Mouse (Mus musculus) spleen, adult 2 months (tissue): Measurements from ENCODE around the gene Gm4869. TPM values are rescaled to one million over a fixed set of nuclear protein-coding genes. Genes with fewer than 3 reads are reported as not detected.

Experiments
- DNase-seq, 2 experiments: peaks; one replicate each; pipeline versions ENCODE4 v3.0.0 to v3.0.0-alpha.2; 2012 to 2021; ENCODE audit warnings: low spot score in 2 of 2, low read depth in 1 of 2
- H3K27ac ChIP-seq: fragments of 200-500 bp; 2 replicates; pipeline ENCODE4 v1.5.1; 2012; ENCODE audit warnings: low read length, inconsistent platforms; ENCODE audit not compliant: insufficient read depth
- H3K27me3 ChIP-seq: fragments of 200-500 bp; 2 replicates; pipeline ENCODE4 v1.6.1; 2012; ENCODE audit warnings: mild to moderate bottlenecking, moderate library complexity, low read length, inconsistent platforms; ENCODE audit not compliant: control insufficient read depth, insufficient read depth
- H3K36me3 ChIP-seq: fragments of 200-500 bp; 2 replicates; pipeline ENCODE4 v1.6.1; 2012; ENCODE audit warnings: mild to moderate bottlenecking, low read length, inconsistent platforms; ENCODE audit not compliant: control insufficient read depth, insufficient read depth
- H3K4me1 ChIP-seq: fragments of 200-500 bp; 2 replicates; pipeline ENCODE4 v1.6.1; 2011; ENCODE audit warnings: inconsistent platforms; ENCODE audit not compliant: control insufficient read depth, insufficient read depth, insufficient read length
- H3K4me3 ChIP-seq: fragments of 200-500 bp; 2 replicates; pipeline ENCODE4 v1.5.1; 2011; ENCODE audit warnings: mild to moderate bottlenecking, inconsistent platforms; ENCODE audit not compliant: insufficient read depth, insufficient read length; ENCODE audit errors: extremely low read depth
- CTCF ChIP-seq: fragments of 200-500 bp; IDR thresholded peaks from 2 replicates; pipeline ENCODE4 v1.5.1; 2011; ENCODE audit warnings: mild to moderate bottlenecking, inconsistent platforms; ENCODE audit not compliant: insufficient read depth, insufficient read length, insufficient replicate concordance; ENCODE audit errors: extremely low read depth
- POLR2A ChIP-seq: fragments of 200-500 bp; IDR thresholded peaks from 2 replicates; pipeline ENCODE4 v1.6.1; 2011; ENCODE audit warnings: low read depth, low read length, inconsistent platforms
- WGBS: fragments of 180-500 bp; shearing (Covaris S2); methylation state at CpG from one replicate; pipeline ENCODE4 v1.1.7; 2018; 5-methylcytosine and 5-hydroxymethylcytosine counted together
- polyA plus RNA-seq: library from polyadenylated mRNA; depleted of rRNA; stranded (reverse); fragments of >200 nt; gene quantifications from 2 replicates; pipeline ENCODE4 v1.2.3, GENCODE M21; 2012; rRNA removed

Gm4869 gene
- 0.07 and 0.12 TPM in 2 replicates for polyA plus RNA-seq

DNA sequence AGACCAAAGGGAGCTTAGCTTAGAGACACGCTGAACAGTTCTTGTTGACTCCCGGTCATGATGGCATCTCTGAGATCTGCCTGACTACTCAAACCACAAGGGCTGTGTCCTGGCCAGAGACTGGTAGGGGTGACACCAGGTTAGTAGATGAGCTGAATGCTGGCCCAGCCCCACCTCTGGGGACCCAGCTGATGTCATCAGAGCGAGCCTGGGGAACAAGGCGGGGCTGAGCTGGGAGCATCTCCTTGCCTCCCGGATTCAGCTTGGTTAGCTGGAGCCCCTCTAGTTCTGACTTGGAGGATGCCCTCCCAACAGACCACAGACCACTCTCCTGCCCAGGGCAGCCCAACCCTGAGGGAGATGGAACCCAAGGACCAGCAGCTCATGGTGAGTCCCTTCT lies at the start of gene Gm4869:
Gene Gm4869, plus strand, starts transcription at position 301 of the 400 bp plus-strand sequence.
- Histone ChIP-seq H3K4me3 (no peak within 1 kb of the TSS), H3K27me3 (no peaks in the 10 kb centered on the region)
- 73% methylated on average over 5 of the region's 5 CpGs for WGBS

DNA sequence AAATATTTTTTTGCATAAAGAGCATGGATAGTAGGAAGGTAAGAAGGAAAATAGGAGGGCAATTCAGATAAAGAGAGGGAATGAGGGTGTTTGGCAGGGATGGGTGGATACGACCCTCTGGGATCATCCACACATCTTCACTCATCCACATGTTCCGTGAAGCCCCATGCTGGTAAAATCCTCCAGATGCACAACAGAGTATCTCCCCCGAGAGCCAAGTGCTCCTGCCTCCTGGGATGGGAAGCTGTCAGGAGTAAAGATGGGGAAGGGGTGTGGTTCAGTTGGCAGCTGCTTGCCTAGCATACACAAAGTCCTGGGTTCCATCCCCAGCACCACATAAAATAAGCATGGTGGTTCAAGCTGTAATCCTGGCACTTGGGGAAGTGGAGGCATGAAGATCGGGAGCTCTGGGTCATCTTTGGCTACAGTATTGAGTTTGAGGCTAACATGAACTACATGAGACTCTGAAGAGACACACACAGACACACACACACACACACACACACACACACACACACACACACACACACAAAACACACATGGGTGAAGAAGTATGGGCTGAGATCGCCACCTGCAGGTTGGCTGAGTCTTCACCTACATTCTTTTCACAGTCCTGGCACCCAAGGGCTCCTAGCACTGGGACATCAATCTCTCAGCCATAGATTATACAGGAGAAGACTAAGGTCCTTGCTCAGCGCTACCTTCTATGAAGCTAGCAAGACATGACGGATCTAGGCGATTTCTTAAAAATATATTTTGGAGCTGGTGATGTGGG lies 49.1 kb upstream of the Gm4869 start:
- Histone ChIP-seq H3K36me3 (no peaks in the 10 kb centered on the region), H3K4me3 (no peak overlapping the region), H3K4me1 (no peaks in the 10 kb centered on the region), H3K27me3 (no peaks in the 10 kb centered on the region), H3K27ac (no peak overlapping the region)
- peak in 1 of 2 experiments; percentile 47 for DNase-seq
- TF ChIP-seq CTCF (peak; percentile 61; the same call in 1 of the 2 replicates), POLR2A (no peak)
- 74% methylated on average over 8 of the region's 8 CpGs for WGBS

More for the DNA sequence above, at the start of gene Gm4869:
- no peaks in the 10 kb centered on the region for H3K4me1 ChIP-seq
- no peak within 1 kb of the TSS for H3K27ac ChIP-seq
- no peak for TF ChIP-seq POLR2A
- no peak for TF ChIP-seq CTCF
- DNase-seq, result no peak
- H3K36me3 ChIP-seq, result peaks cover 34% of the 10 kb centered on the region

DNA sequence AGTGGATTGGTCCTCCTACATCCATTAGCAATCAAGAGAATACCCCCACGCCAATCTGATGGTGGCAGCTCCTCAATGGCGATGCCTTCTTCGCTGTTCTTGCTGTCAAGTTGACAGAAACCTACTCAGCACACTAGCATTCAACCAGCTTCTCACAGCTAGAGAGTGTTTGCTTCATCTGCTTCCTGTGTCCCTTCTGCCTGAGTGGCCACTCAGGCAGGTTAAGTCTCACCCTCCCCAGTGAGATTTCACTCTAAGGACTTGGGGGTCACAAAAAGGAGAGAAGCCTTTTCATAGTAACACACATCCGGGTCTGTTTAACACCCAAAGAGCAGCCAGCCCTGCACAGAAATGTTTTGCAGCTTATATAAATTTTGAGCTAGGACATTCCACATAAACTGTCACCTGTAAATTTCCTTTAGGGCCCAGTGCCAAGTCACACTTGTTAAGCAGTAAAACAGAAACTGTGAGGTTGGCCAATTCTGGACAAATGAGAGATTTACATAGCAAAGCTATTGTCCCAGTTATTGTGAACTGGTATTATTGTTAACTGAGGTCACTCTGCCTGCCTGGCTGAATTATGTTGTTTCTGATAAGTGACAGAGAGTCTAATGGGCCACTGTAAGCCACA lies 42.7 kb upstream of the Gm4869 start:
- WGBS, result 78% methylated on average over 4 of the region's 4 CpGs
- no peak overlapping the region for H3K27ac ChIP-seq
- TF ChIP-seq POLR2A (no peak), CTCF (no peak)
- no peak for DNase-seq
- H3K27me3 ChIP-seq, result no peaks in the 10 kb centered on the region
- H3K36me3 ChIP-seq, result no peaks in the 10 kb centered on the region
- no peak overlapping the region for H3K4me3 ChIP-seq
- no peaks in the 10 kb centered on the region for H3K4me1 ChIP-seq

DNA sequence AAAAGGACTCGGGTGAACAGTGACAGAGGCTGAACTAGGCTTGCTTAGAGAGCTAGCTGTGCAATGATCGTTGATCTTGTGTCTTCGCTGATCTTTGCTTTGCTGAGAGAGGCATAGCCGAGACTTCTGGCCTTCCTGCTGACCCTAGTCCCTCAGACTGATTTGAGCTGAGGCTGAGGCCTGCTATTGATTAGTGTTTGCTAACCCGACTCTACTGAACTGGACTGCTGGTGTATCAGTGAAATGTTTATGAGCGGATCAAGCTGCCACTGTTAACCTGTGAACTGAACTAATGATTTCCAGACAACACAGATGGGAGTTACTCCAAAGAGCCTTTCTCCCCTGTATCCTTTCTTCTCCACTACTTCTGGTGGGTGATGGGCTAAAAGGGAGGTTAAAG lies 40.3 kb upstream of the Gm4869 start:
- DNase-seq, result no peak
- H3K36me3 ChIP-seq, result no peaks in the 10 kb centered on the region
- no peaks in the 10 kb centered on the region for H3K27me3 ChIP-seq
- TF ChIP-seq CTCF (no peak), POLR2A (no peak)
- H3K4me1 ChIP-seq, result no peaks in the 10 kb centered on the region
- H3K4me3 ChIP-seq, result no peak overlapping the region
- H3K27ac ChIP-seq, result no peak overlapping the region
- 91% methylated on average over 6 of the region's 6 CpGs for WGBS

DNA sequence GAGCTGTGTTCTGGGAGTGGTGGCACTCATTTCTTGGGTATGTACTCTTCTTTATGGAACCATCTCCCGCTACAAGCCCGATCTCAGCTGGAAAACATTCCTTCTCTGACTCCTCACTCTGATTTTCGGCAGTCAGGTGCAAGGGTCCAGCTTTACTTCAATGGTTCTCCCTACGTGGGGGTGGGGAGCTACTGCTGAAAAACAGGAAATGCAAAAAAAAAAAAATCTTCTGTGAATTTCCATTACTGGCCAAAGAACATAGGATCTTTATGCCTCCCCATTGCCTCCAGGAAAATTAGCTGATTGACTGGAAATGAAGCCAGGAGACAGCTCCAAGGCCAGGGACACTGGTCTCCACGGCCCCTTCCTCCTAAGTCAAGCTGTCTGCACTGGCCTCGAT lies 38.8 kb upstream of the Gm4869 start:
- Histone ChIP-seq H3K4me1 (no peaks in the 10 kb centered on the region), H3K27ac (no peak overlapping the region), H3K27me3 (no peaks in the 10 kb centered on the region), H3K4me3 (no peak overlapping the region), H3K36me3 (no peaks in the 10 kb centered on the region)
- DNase-seq, result no peak
- 52% methylated on average over 6 of the region's 6 CpGs for WGBS
- TF ChIP-seq CTCF (no peak), POLR2A (no peak)

DNA sequence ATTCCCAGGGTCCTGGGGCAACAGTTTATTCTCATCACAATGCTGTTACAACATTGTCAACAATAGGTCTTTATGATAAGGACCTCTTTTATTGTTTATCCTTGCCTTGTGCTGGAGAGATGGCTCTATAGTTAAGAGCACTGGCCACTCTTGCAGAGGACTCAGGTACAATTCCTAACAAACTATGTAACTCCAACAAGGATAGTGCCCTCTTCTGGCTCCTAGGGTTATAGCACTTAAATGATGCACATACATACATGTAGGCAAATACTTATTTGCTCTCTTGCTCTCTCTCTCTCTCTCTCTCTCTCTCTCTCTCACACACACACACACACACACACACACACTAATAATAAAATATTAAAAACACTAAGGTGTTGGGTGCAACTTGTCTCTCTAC lies 36.6 kb upstream of the Gm4869 start:
- H3K27me3 ChIP-seq, result no peaks in the 10 kb centered on the region
- TF ChIP-seq CTCF (no peak), POLR2A (no peak)

DNA sequence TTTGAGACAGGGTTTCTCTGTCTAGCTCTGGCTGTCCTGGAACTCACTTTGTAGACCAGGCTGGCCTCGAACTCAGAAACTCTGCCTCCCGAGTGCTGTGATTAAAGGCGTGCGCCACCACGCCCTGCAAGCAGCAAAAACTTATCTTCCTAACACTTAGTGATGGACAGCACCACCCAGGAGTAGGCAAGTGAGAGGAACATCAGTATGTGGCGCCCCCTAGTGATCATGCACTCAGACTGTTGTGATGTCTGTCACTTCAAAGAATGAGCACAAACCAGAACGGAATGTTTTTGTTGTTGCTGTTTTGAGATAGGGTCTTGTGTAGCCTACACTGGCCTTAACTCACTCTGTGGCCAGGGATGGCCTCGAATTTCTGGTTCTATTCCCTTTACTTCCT lies 34.1 kb upstream of the Gm4869 start:
- WGBS, result 40% methylated on average over 8 of the region's 8 CpGs
- DNase-seq, result peak; percentile 41 to 64
- Histone ChIP-seq H3K27me3 (no peaks in the 10 kb centered on the region), H3K36me3 (no peaks in the 10 kb centered on the region), H3K4me1 (no peaks in the 10 kb centered on the region), H3K27ac (no peak overlapping the region), H3K4me3 (no peak overlapping the region)
- TF ChIP-seq POLR2A (no peak), CTCF (peak; percentile 44; the same call in 1 of the 2 replicates)

More for the DNA sequence above, 36.6 kb upstream of the Gm4869 start:
- Histone ChIP-seq H3K4me1 (no peaks in the 10 kb centered on the region), H3K36me3 (no peaks in the 10 kb centered on the region), H3K4me3 (no peak overlapping the region), H3K27ac (no peak overlapping the region)
- no peak for DNase-seq
